Mouse (Mus musculus) brain, embryonic 18.5 days (tissue): ENCODE measurements around the gene Htr1f.
"Not testable (repeated sequence)": the region's sequence is repeated elsewhere in the genome, so short reads cannot be mapped to it uniquely, and the experiment has no call there.

ENCODE experiments used
- DNase-seq: peaks from one replicate; pipeline ENCODE4 v3.0.0-alpha.2; 2012; ENCODE audit warnings: low read depth, low spot score

Gene Htr1f

GRCm38 (mm10) chr16:65105184-65105931 lies at the start of gene Htr1f:
TSS of gene Htr1f (minus strand) at chr16:65105854.
- DNase-seq = no peak

GRCm38 (mm10) chr16:65139771-65140170 lies 34.1 kb upstream of the Htr1f start:
- no peak for DNase-seq

- peak; percentile 16 for DNase-seq
These were observed 23.7 kb upstream of the Htr1f start for GRCm38 (mm10) chr16:65129391-65129790.

GRCm38 (mm10) chr16:65127846-65128245 lies 22.2 kb upstream of the Htr1f start:
- DNase-seq = no peak

- no peak for DNase-seq
These were observed 6.6 kb upstream of the Htr1f start for GRCm38 (mm10) chr16:65112221-65112620.

- no peak for DNase-seq
These were observed 12.1 kb downstream of the Htr1f start for GRCm38 (mm10) chr16:65093552-65093951.

GRCm38 (mm10) chr16:65083475-65083874 lies 22.2 kb downstream of the Htr1f start:
- DNase-seq = no peak

- no peak for DNase-seq
These were observed 35.8 kb downstream of the Htr1f start for GRCm38 (mm10) chr16:65069867-65070266.

GRCm38 (mm10) chr16:65066264-65066663 lies 39.4 kb downstream of the Htr1f start:
- DNase-seq = no peak

- not testable (repeated sequence) for DNase-seq
These were observed 67.8 kb downstream of the Htr1f start for GRCm38 (mm10) chr16:65037660-65038425.

GRCm38 (mm10) chr16:65029675-65030074 lies 76.0 kb downstream of the Htr1f start:
- DNase-seq = peak; percentile 59

- no peak for DNase-seq
These were observed 83.3 kb downstream of the Htr1f start for GRCm38 (mm10) chr16:65022364-65022763.

- no peak for DNase-seq
These were observed 86.9 kb downstream of the Htr1f start for GRCm38 (mm10) chr16:65018710-65019109.

GRCm38 (mm10) chr16:65018134-65018533 lies 87.5 kb downstream of the Htr1f start:
- no peak for DNase-seq

GRCm38 (mm10) chr16:65017566-65017965 lies 88.1 kb downstream of the Htr1f start:
- no peak for DNase-seq

- DNase-seq = no peak
These were observed 90.4 kb downstream of the Htr1f start for GRCm38 (mm10) chr16:65015241-65015640.

- DNase-seq = peak; percentile 34
These were observed 103.4 kb downstream of the Htr1f start for GRCm38 (mm10) chr16:65001993-65002821.

- no peak for DNase-seq
These were observed 116.3 kb downstream of the Htr1f start for GRCm38 (mm10) chr16:64989279-64989800.

- DNase-seq = no peak
These were observed 118.1 kb downstream of the Htr1f start for GRCm38 (mm10) chr16:64987564-64987963.

GRCm38 (mm10) chr16:64987049-64987448 lies 118.6 kb downstream of the Htr1f start:
- DNase-seq = no peak

- no peak for DNase-seq
These were observed 131.0 kb downstream of the Htr1f start for GRCm38 (mm10) chr16:64974636-64975035.
